Mouse (Mus musculus): ENCODE measurements around the gene Adamts2.

The Adamts2 gene

DNA sequence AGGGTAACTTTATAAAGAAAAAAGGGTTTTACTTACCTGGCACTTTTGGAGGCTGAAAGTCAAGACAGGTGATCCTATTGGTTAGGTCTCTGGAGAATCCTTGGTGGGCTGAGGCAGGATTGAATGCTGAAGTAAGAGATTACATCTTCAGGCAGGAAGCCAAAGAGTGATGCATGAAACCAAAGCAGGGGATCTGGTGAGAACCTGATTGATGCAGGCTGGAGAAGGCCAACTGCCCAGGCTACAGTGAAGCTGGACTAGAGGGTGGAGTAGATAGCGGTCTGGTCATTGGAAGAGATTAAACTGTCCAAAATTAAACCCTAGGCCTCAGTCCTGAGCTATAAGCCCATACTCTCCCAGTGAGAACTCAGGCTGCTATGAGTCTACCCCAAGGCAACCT lies 69.0 kb downstream of the Adamts2 start:
- no peak for DNase-seq (ENCODE audit: low read depth in 1 of 2, low spot score in 2 of 2)

DNA sequence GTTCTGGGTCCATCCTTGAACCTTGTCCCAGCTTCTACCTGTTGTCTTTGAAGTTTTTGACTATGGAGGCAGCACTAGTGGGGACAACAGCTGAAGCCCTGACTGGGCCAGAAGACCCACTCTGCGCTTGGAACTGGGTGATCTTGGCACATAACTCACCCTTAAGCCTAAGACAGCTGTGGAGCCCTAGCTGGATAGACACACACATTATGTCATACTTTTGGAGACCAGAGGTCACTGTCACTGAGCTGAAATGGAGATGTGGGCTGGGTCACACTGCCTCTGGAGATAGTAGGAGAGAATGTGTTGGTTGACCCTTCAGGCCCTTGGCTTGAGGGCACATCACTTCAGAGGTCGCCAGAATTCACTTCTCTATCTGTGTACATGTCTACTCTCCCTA lies 69.5 kb downstream of the Adamts2 start:
- no peak for DNase-seq (ENCODE audit: low read depth in 1 of 2, low spot score in 2 of 2)

- DNase-seq (ENCODE audit: low read depth in 1 of 2, low spot score in 2 of 2) = no peak
Measured at GRCm38 (mm10) chr11:50671820-50672310, 70.0 kb downstream of the Adamts2 start.

GRCm38 (mm10) chr11:50672866-50673265 lies 71.0 kb downstream of the Adamts2 start:
- no peak for DNase-seq (ENCODE audit: low read depth in 1 of 2, low spot score in 2 of 2)

- DNase-seq (ENCODE audit: low read depth in 1 of 2, low spot score in 2 of 2) = no peak
Measured at GRCm38 (mm10) chr11:50673525-50674250, 71.8 kb downstream of the Adamts2 start.

DNA sequence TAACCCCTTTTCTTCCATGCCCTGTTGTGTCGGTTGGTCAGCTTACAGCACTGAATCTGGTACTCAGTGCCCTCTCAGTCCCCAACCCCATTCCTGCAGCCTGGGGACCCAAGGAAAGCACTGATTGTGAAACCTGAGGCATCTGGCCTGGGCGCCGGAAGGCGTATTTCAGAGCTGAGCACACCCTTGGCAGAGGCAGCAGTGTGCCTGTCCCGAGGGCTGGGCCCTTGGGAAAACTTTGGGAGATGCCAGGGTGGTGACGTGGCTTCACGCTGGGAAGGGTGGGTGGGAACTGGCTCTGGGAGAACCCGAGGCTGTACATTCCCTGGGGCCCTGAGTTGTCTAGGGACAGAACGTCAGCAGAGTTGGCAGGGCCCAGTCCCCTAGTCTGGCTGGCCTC lies 72.5 kb downstream of the Adamts2 start:
- DNase-seq (ENCODE audit: low read depth in 1 of 2, low spot score in 2 of 2) = no peak

DNA sequence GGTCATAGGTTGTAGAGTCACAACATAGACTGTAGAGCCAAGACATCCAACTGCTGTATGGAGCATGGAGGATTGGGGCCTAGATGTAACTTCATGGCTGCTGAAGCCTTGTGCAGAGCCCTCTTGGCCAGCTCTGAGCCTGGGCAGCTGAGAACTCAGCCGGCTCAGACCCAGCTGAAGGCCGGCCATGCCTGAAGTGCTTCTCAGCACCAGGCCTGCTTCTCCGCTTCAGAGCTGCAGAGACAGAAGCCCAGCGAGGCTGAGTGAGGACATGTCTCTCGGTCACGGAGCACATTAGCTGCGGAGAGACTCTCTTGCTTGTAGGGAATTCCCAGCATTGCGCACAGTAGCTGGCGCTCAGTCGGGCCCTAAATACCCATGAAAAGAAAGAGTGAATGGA lies 76.8 kb downstream of the Adamts2 start:
- DNase-seq (ENCODE audit: low read depth in 1 of 2, low spot score in 2 of 2) = no peak

DNA sequence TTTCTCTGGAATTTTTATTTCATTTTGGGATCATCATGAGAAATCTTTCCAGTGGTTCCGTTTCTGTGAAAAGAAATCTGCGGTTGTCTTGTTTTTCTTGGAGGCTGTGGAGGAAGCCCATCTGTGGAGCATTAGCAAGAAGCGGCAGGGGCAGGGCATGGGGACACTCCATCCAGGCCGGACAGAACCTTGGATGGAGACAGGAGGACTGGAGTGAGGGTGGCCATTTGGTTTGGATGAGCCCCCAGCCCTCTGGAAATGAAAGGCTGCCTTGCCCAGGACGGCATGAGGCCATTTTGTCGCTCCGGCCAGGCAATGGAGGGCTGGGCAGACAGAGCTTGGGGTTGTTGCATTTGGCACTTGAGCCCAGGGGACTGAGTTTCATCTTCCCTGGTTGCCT lies 80.1 kb downstream of the Adamts2 start:
- DNase-seq (ENCODE audit: low read depth in 1 of 2, low spot score in 2 of 2) = no peak

- DNase-seq (ENCODE audit: low read depth in 1 of 2, low spot score in 2 of 2) = no peak
Measured at GRCm38 (mm10) chr11:50683821-50684220, 81.9 kb downstream of the Adamts2 start.

GRCm38 (mm10) chr11:50688584-50688983 lies 86.7 kb downstream of the Adamts2 start:
- DNase-seq (ENCODE audit: low read depth in 1 of 2, low spot score in 2 of 2) = no peak

DNA sequence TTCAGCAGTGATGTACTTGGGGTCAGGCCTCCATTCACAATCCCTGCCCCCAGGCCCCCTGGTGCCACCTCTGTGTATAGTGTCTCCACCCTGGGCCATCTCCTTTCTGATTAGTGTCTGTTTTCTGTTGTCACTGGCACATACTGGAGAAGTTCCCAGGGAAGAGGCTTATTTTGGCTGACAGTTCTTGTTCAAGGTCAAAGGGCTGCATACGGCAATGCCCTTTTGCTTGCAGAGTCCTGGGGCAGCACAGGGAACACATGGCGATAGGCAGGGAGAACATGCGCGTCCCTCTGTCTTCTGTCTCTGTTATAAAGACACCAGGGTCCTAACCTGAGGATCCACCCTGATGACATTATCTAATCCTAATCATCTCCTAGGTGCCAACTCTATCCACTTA lies 87.8 kb downstream of the Adamts2 start:
- no peak for DNase-seq (ENCODE audit: low read depth in 1 of 2, low spot score in 2 of 2)

DNA sequence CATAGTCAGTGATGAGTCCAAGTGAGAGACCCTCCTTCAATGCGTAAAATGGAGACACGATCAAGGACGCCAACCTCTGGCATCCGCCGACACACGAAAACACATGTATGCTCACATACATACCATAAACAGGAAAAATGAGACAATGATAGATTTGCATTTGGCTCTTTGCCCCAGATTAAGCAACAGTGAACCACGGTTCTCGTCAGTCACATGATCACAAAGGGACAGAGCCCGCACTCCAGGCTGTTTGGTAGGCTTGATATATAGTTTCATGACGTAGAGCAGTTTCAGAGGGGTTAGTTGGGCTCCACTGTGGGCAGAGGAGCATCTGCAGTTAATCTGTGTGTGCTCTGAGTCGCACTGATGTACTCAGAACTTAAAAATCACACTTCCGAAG lies 98.1 kb downstream of the Adamts2 start:
- no peak for DNase-seq (ENCODE audit: low read depth in 1 of 2, low spot score in 2 of 2)

DNA sequence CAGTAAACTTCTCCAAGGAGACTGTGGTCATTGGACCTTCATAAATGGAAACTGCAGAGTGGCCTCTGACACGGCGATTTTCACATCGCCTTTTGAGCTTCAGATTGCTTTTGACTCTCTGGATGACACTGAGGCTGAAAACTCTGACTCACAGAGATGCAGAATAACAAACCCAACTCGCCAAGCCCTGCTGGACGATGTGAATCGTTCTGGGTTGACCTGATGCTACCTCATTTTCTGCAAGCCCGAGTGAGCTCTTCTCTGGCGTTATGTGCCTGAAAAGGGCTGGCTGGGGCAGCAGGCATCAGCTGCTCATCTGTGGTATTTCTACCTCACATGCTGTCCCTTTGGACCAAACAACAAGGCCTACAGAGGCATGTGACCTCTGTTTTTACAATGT lies 98.6 kb downstream of the Adamts2 start:
- no peak for DNase-seq (ENCODE audit: low read depth in 1 of 2, low spot score in 2 of 2)

DNA sequence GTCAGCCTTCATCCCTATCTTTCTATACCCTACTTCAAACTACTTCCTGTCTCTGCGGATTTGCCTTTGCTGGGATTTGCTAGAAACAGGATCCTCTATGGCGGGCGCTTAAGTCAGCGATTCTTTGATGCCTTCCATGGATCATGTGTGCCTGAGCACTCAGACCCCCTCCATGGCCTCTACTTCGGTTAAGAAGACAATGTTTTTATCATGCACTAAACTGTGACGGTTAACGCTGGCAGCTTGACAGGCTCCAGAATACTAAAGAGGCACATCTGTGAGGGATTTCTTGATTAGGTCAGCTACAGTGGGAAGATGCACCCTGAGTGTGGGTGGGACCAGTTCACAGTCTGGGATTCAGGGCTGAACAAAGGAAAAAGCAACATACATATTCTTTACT lies 101.5 kb downstream of the Adamts2 start:
- no peak for DNase-seq (ENCODE audit: low read depth in 1 of 2, low spot score in 2 of 2)

DNA sequence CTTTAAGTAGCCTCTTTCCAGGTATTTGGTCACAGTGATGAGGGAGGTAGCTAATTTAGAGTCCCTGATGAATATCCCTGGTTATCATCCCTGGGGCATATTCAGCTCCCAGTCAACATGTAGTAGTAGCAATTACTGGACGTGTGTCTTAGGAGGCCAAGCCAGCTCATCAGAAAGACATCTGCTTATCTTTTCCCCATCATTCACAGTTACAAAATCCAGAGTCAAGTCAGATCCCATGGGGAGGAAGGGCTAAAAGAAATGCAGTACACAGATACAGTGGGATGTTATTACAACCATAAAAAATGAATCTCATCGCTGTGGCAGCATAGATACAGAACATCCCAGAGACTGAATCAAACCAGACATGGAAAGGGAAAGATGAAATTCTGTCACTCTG lies 102.6 kb downstream of the Adamts2 start:
- DNase-seq (ENCODE audit: low read depth in 1 of 2, low spot score in 2 of 2) = no peak

- DNase-seq (ENCODE audit: low read depth in 1 of 2, low spot score in 2 of 2) = no peak
Measured at GRCm38 (mm10) chr11:50707259-50707658, 105.4 kb downstream of the Adamts2 start.

- no peak for DNase-seq (ENCODE audit: low read depth in 1 of 2, low spot score in 2 of 2)
Measured at GRCm38 (mm10) chr11:50713610-50714202, 111.8 kb downstream of the Adamts2 start.

DNA sequence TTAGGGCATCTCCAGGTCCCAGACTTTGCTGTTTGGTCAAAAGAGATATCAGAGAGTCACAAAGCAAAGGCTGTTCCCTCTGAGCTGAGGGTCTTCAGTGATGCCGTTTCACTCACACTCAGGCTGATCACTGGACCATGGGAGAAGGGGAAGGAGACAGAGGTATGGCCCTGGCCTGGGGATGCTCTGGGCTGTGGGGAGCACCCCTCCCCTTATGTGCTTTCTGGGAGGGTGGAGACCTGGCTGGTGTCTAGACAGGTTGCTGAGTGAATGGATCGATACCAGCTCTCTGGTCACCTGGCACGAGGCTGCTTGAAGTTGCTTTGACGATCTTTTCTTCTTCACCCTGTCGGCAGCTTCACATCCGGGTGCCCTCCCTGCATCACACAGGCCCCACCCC lies 113.2 kb downstream of the Adamts2 start:
- DNase-seq (ENCODE audit: low read depth in 1 of 2, low spot score in 2 of 2) = no peak

GRCm38 (mm10) chr11:50717381-50717897 lies 115.6 kb downstream of the Adamts2 start:
- no peak for DNase-seq (ENCODE audit: low read depth in 1 of 2, low spot score in 2 of 2)

GRCm38 (mm10) chr11:50718862-50719261 lies 117.0 kb downstream of the Adamts2 start:
- DNase-seq (ENCODE audit: low read depth in 1 of 2, low spot score in 2 of 2) = no peak

DNA sequence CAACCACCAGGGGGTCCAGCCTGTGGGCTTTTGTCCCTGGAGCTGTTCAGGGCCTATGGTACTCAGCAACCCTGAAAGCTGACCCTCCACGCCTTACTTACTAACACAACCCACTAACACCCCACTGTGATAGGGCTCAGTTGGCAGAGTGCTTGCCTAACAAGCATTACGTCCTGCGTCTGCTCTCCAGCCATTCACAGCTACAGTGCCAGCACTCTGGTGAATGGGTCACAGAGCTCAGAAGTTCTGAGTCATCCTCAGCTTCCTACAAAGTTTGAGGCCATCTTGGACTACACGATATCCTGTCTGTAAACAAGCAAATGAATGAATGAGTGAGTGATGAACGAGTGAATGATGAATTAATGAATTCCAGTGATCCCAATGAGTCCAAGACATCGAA lies 118.5 kb downstream of the Adamts2 start:
- DNase-seq (ENCODE audit: low read depth in 1 of 2, low spot score in 2 of 2) = no peak

- DNase-seq (ENCODE audit: low read depth in 1 of 2, low spot score in 2 of 2) = no peak
Measured at GRCm38 (mm10) chr11:50720856-50721550, 119.1 kb downstream of the Adamts2 start.
